Mouse (Mus musculus) C2C12 (cell line): ENCODE data around the gene Ppp1r18. TPM values are rescaled to one million over a fixed set of nuclear protein-coding genes. Genes with fewer than 3 reads are reported as not detected.

Experiments
- H3K27me3 ChIP-seq: one replicate; pipeline ENCODE4 v1.6.1; 2011; ENCODE audit not compliant: control insufficient read depth, insufficient read depth, insufficient read length
- H3K36me3 ChIP-seq: one replicate; pipeline ENCODE4 v1.6.1; 2011; ENCODE audit not compliant: control insufficient read depth, insufficient read depth
- H3K4me3 ChIP-seq: one replicate; pipeline ENCODE4 v1.5.1; 2011; ENCODE audit warnings: mild to moderate bottlenecking, control low read depth; ENCODE audit not compliant: poor library complexity, insufficient read depth, severe bottlenecking
- H3K79me2 ChIP-seq: one replicate; pipeline ENCODE4 v1.6.1; 2011; ENCODE audit not compliant: control insufficient read depth, insufficient read depth
- H3K79me3 ChIP-seq: one replicate; pipeline ENCODE4 v1.6.1; 2011; ENCODE audit warnings: low read depth, control low read depth
- H3ac ChIP-seq: one replicate; pipeline ENCODE3; 2011; ENCODE audit warnings: low read depth; ENCODE audit not compliant: control insufficient read depth, insufficient read length
- CEBPB ChIP-seq: IDR thresholded peaks from one replicate; pipeline ENCODE4 v1.6.1; 2011; ENCODE audit warnings: low read depth, mild to moderate bottlenecking, control low read depth, moderate library complexity
- CTCF ChIP-seq: IDR thresholded peaks from one replicate; pipeline ENCODE4 v1.5.1; 2011; ENCODE audit not compliant: control insufficient read depth, insufficient read depth, insufficient read length
- FOSL1 ChIP-seq: IDR thresholded peaks from one replicate; pipeline ENCODE4 v1.8.0; 2011; ENCODE audit warnings: mild to moderate bottlenecking, low read length; ENCODE audit not compliant: poor library complexity, insufficient read depth, severe bottlenecking
- MAX ChIP-seq: IDR thresholded peaks from one replicate; pipeline ENCODE4 v1.6.1; 2011; ENCODE audit warnings: mild to moderate bottlenecking, control low read depth
- MYOD1 ChIP-seq: IDR thresholded peaks from one replicate; pipeline ENCODE4 v1.6.1; 2011; ENCODE audit warnings: low read depth; ENCODE audit not compliant: control insufficient read depth, insufficient read length
- MYOG ChIP-seq: IDR thresholded peaks from one replicate; pipeline ENCODE4 v1.6.1; 2011; ENCODE audit not compliant: control insufficient read depth, insufficient read length; ENCODE audit errors: extremely low read depth
- USF1 ChIP-seq: IDR thresholded peaks from one replicate; pipeline ENCODE4 v1.6.1; 2011; ENCODE audit warnings: low read depth, mild to moderate bottlenecking, control low read depth, moderate library complexity
- polyA plus RNA-seq: library from polyadenylated mRNA; unstranded; fragments of >200 nt; fragmentation: generic; extraction: Trizol; gene quantifications from one replicate; pipeline ENCODE4 v1.2.1, GENCODE M21; 2012; ENCODE audit warnings: missing spikeins

Gene Ppp1r18
- polyA plus RNA-seq, 1 experiment = 84.2 TPM

- H3K79me3 ChIP-seq = peaks cover 75% of the 10 kb centered on the region
- peaks cover 93% of the 10 kb centered on the region for H3K79me2 ChIP-seq
- H3K27me3 ChIP-seq = no peaks in the 10 kb centered on the region
- peak overlapping the region; percentile 92 for H3K4me3 ChIP-seq
- TF ChIP-seq MYOD1 = no peak
- peak; percentile 36 for TF ChIP-seq CTCF
- H3K36me3 ChIP-seq = peaks cover 76% of the 10 kb centered on the region
- H3ac ChIP-seq = no peak overlapping the region
Measured at GRCm38 (mm10) chr17:35870884-35871696, 5.7 kb downstream of the Ppp1r18 start.

DNA sequence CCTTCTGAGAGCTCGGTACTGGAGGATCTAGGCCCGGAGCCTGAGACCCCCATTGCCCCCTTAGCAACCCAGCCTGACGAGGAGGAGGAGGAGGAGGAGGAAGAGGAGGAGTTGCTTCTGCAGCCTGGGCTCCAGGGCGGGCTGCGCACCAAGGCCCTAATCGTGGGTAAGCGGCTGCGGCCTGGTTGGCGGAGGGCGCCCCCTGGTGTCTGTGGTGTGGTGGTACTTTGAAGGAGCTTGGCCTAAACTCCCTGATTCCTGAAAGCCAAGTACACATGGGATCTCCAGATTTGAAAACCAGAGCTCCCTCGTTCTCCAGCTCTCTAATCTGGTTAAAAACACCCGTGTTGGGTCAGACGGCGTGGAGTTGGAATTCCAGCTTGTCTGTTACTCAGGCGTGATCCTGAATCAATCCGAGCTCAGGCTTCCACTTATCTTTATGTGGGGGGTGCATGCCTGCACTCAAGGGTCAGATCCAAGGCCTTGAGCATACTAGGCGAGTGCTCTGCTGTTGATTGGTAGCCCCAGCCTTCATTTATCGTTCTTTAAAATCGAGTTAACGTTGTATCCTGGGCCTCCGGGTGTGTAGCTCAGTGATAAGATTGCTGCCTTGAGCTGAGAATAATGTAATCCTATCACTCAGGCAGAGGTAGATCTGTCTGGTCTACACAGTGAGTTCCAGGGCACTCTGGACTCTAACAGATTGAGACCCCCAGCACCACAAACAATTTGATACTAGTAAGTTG is 8.6 kb downstream of the Ppp1r18 start:
- TF ChIP-seq MYOD1 = no peak
- no peak for TF ChIP-seq USF1
- TF ChIP-seq CTCF = peak; percentile 92
- TF ChIP-seq FOSL1 = no peak
- Histone ChIP-seq H3K36me3 (peaks cover 64% of the 10 kb centered on the region), H3ac (no peak overlapping the region), H3K4me3 (no peak overlapping the region), H3K79me2 (peaks cover 65% of the 10 kb centered on the region), H3K27me3 (no peaks in the 10 kb centered on the region), H3K79me3 (peaks cover 50% of the 10 kb centered on the region)

DNA sequence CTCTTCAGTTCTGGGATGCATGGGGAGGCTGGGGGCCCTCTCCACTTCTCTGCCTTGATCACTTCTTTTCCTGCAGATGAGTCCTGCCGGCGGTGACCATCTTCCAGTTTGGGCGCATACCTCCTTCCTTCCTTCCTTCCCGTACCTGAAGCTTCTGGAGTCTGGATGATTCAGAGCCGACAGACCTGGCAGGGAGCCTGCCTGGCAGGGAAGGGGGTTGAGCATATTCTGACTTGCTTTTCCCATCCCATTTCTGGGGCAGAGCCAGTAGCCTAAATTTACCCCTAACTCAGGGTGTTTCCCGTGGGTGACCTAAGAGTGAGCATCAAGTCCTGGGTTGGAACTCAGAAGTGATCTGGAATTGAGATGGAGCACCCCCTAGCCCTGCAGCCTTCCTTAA is 9.3 kb downstream of the Ppp1r18 start:
- Histone ChIP-seq H3K79me3 (peaks cover 43% of the 10 kb centered on the region), H3K36me3 (peaks cover 60% of the 10 kb centered on the region), H3K79me2 (peaks cover 58% of the 10 kb centered on the region), H3K27me3 (no peaks in the 10 kb centered on the region), H3ac (no peak overlapping the region), H3K4me3 (peak overlapping the region; percentile 6)
- TF ChIP-seq FOSL1 (no peak), MAX (no peak), CTCF (no peak), MYOD1 (no peak), MYOG (no peak), USF1 (no peak), CEBPB (no peak)

GRCm38 (mm10) chr17:35879245-35880057 is 14.1 kb downstream of the Ppp1r18 start, which contains the start of gene Dhx16:
Gene Dhx16 (plus strand): TSS chr17:35879819.
- TF ChIP-seq CTCF (no peak), CEBPB (no peak), MYOG (no peak), FOSL1 (no peak), USF1 (no peak), MYOD1 (no peak), MAX (no peak)
- Histone ChIP-seq H3K27me3 (no peaks in the 10 kb centered on the region), H3ac (peak within 1 kb of the TSS; percentile 100), H3K79me2 (peaks cover 32% of the 10 kb centered on the region), H3K4me3 (peak within 1 kb of the TSS; percentile 96), H3K36me3 (peaks cover 37% of the 10 kb centered on the region), H3K79me3 (peaks cover 18% of the 10 kb centered on the region)

GRCm38 (mm10) chr17:35882924-35883323 is 17.5 kb downstream of the Ppp1r18 start:
- Histone ChIP-seq H3ac (no peak overlapping the region), H3K27me3 (no peaks in the 10 kb centered on the region), H3K79me3 (peaks cover 14% of the 10 kb centered on the region), H3K4me3 (no peak overlapping the region), H3K79me2 (peaks cover 23% of the 10 kb centered on the region), H3K36me3 (peaks cover 40% of the 10 kb centered on the region)
- TF ChIP-seq USF1 (no peak), CTCF (no peak), MYOG (no peak), MYOD1 (no peak), FOSL1 (no peak), CEBPB (no peak), MAX (no peak)
